Mouse (Mus musculus): ENCODE measurements around the gene Pcdh15. TPM values are rescaled to one million over a fixed set of nuclear protein-coding genes. Genes with fewer than 3 reads are reported as not detected.

Pcdh15 gene
- polyA plus RNA-seq, 1 experiment from 2014 or later, result 1.9 TPM

- H3K27me3 ChIP-seq (replicated peaks; ENCODE audit: control insufficient read depth, insufficient read depth, low read length), result peaks cover 13% of the 10 kb centered on the region
- no peak overlapping the region for H3K27ac ChIP-seq (ENCODE audit: low read depth, low read length)
- no peaks in the 10 kb centered on the region for H3K36me3 ChIP-seq (ENCODE audit: control insufficient read depth, insufficient read depth, low read length)
- H3K9me3 ChIP-seq (replicated peaks; ENCODE audit: control insufficient read depth, low read length), result no peaks in the 10 kb centered on the region
- DNase-seq (ENCODE audit: low spot score) (no peak), ATAC-seq (no peak)
- H3K4me1 ChIP-seq (ENCODE audit: control insufficient read depth, insufficient read depth, low read length), result peaks cover 3% of the 10 kb centered on the region; the same call in 1 of the 2 replicates
- no peak overlapping the region for H3K4me3 ChIP-seq (ENCODE audit: low read depth, low read length)
- WGBS, result 77% methylated on average over 13 of the region's 13 CpGs
- H3K9ac ChIP-seq (ENCODE audit: low read length), result no peak overlapping the region
- H3K4me2 ChIP-seq (ENCODE audit: low read length), result no peak overlapping the region
These were observed 4.3 kb downstream of the Pcdh15 start for GRCm38 (mm10) chr10:73103383-73103994.

DNA sequence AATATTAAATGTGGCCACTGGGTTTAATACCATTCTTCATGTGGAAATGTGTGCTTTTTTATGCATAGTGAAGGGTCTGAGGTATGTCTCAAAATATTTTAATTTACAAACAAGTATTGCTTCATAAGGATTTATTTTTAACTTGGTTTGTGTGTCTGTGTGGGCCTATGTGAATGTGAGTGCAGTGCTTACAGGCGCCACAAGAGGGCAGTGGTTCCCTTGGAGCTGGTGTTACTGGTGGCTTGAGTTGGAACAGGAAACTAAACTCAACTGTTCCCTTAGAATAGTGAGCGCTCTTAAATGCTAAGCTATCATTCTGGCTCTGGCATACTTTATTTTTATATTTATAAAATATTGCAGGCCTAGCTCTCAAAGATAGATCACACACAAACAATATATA is 6.8 kb downstream of the Pcdh15 start:
- peak; percentile 49 for DNase-seq (ENCODE audit: low spot score)
- Histone ChIP-seq H3K9ac (ENCODE audit: low read length) (no peak overlapping the region), H3K4me1 (ENCODE audit: control insufficient read depth, insufficient read depth, low read length) (no peaks in the 10 kb centered on the region), H3K9me3 (replicated peaks; ENCODE audit: control insufficient read depth, low read length) (no peaks in the 10 kb centered on the region), H3K27me3 (replicated peaks; ENCODE audit: control insufficient read depth, insufficient read depth, low read length) (peaks cover 4% of the 10 kb centered on the region; the same call in 1 of the 2 replicates), H3K27ac (ENCODE audit: low read depth, low read length) (no peak overlapping the region), H3K36me3 (ENCODE audit: control insufficient read depth, insufficient read depth, low read length) (no peaks in the 10 kb centered on the region), H3K4me2 (ENCODE audit: low read length) (no peak overlapping the region), H3K4me3 (ENCODE audit: low read depth, low read length) (no peak overlapping the region)
- WGBS, result 46% methylated on average over 2 of the region's 2 CpGs
- no peak for ATAC-seq

- H3K4me1 ChIP-seq (ENCODE audit: control insufficient read depth, insufficient read depth, low read length), result no peaks in the 10 kb centered on the region
- H3K9me3 ChIP-seq (replicated peaks; ENCODE audit: control insufficient read depth, low read length), result no peaks in the 10 kb centered on the region
- H3K4me3 ChIP-seq (ENCODE audit: low read depth, low read length), result no peak overlapping the region
- ATAC-seq (no peak), DNase-seq (ENCODE audit: low spot score) (no peak)
- H3K4me2 ChIP-seq (ENCODE audit: low read length), result no peak overlapping the region
- H3K9ac ChIP-seq (ENCODE audit: low read length), result no peak overlapping the region
- no peak overlapping the region for H3K27ac ChIP-seq (ENCODE audit: low read depth, low read length)
- H3K27me3 ChIP-seq (replicated peaks; ENCODE audit: control insufficient read depth, insufficient read depth, low read length), result no peaks in the 10 kb centered on the region
- WGBS, result 83% methylated on average over 3 of the region's 3 CpGs
- no peaks in the 10 kb centered on the region for H3K36me3 ChIP-seq (ENCODE audit: control insufficient read depth, insufficient read depth, low read length)
These were observed 38.8 kb downstream of the Pcdh15 start for GRCm38 (mm10) chr10:73137985-73138384.

- Histone ChIP-seq H3K4me3 (ENCODE audit: low read depth, low read length) (no peak overlapping the region), H3K9me3 (replicated peaks; ENCODE audit: control insufficient read depth, low read length) (no peaks in the 10 kb centered on the region), H3K36me3 (ENCODE audit: control insufficient read depth, insufficient read depth, low read length) (no peaks in the 10 kb centered on the region), H3K27ac (ENCODE audit: low read depth, low read length) (no peak overlapping the region), H3K4me2 (ENCODE audit: low read length) (no peak overlapping the region), H3K9ac (ENCODE audit: low read length) (no peak overlapping the region), H3K27me3 (replicated peaks; ENCODE audit: control insufficient read depth, insufficient read depth, low read length) (no peaks in the 10 kb centered on the region), H3K4me1 (ENCODE audit: control insufficient read depth, insufficient read depth, low read length) (no peaks in the 10 kb centered on the region)
- no peak for ATAC-seq
- DNase-seq (ENCODE audit: low spot score), result no peak
These were observed 48.4 kb downstream of the Pcdh15 start for GRCm38 (mm10) chr10:73147543-73147942.

GRCm38 (mm10) chr10:73147978-73148377 is 48.8 kb downstream of the Pcdh15 start:
- no peak overlapping the region for H3K4me3 ChIP-seq (ENCODE audit: low read depth, low read length)
- H3K4me2 ChIP-seq (ENCODE audit: low read length), result no peak overlapping the region
- no peaks in the 10 kb centered on the region for H3K4me1 ChIP-seq (ENCODE audit: control insufficient read depth, insufficient read depth, low read length)
- H3K27ac ChIP-seq (ENCODE audit: low read depth, low read length), result no peak overlapping the region
- H3K9me3 ChIP-seq (replicated peaks; ENCODE audit: control insufficient read depth, low read length), result no peaks in the 10 kb centered on the region
- no peak for DNase-seq (ENCODE audit: low spot score)
- WGBS, result 68% methylated on average over 4 of the region's 4 CpGs
- no peak overlapping the region for H3K9ac ChIP-seq (ENCODE audit: low read length)
- ATAC-seq, result no peak
- H3K27me3 ChIP-seq (replicated peaks; ENCODE audit: control insufficient read depth, insufficient read depth, low read length), result no peaks in the 10 kb centered on the region
- no peaks in the 10 kb centered on the region for H3K36me3 ChIP-seq (ENCODE audit: control insufficient read depth, insufficient read depth, low read length)

- no peak overlapping the region for H3K4me3 ChIP-seq (ENCODE audit: low read depth, low read length)
- peak; percentile 20 for DNase-seq (ENCODE audit: low spot score)
- no peak overlapping the region for H3K9ac ChIP-seq (ENCODE audit: low read length)
- no peak for ATAC-seq
- no peaks in the 10 kb centered on the region for H3K27me3 ChIP-seq (replicated peaks; ENCODE audit: control insufficient read depth, insufficient read depth, low read length)
- H3K9me3 ChIP-seq (replicated peaks; ENCODE audit: control insufficient read depth, low read length), result no peaks in the 10 kb centered on the region
- no peaks in the 10 kb centered on the region for H3K36me3 ChIP-seq (ENCODE audit: control insufficient read depth, insufficient read depth, low read length)
- H3K27ac ChIP-seq (ENCODE audit: low read depth, low read length), result no peak overlapping the region
- 85% methylated on average over 5 of the region's 5 CpGs for WGBS
- H3K4me2 ChIP-seq (ENCODE audit: low read length), result no peak overlapping the region
- H3K4me1 ChIP-seq (ENCODE audit: control insufficient read depth, insufficient read depth, low read length), result no peaks in the 10 kb centered on the region
These were observed 55.4 kb downstream of the Pcdh15 start for GRCm38 (mm10) chr10:73154544-73154943.

DNA sequence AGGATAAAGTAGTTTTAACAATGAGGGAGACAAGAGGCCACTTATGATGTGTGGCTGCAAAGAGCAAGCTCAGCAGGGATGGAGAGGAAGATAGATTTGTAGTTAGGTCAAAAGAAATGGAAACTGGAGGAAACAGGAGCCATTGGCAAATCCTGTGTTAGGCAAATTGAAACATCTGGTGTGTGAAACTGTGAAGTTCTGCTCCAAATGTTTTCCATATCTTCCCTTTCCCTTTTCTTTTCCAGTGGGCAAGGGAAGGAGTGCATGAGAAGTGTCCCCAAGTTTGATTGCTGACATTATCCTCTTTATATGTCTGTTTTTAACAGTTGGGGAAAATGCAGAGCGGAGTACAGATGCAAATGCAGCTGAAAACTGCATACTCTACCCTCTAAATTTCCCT is 62.6 kb downstream of the Pcdh15 start:
- DNase-seq (ENCODE audit: low spot score) (no peak), ATAC-seq (no peak)
- Histone ChIP-seq H3K27me3 (replicated peaks; ENCODE audit: control insufficient read depth, insufficient read depth, low read length) (no peaks in the 10 kb centered on the region), H3K4me3 (ENCODE audit: low read depth, low read length) (no peak overlapping the region), H3K36me3 (ENCODE audit: control insufficient read depth, insufficient read depth, low read length) (no peaks in the 10 kb centered on the region), H3K9me3 (replicated peaks; ENCODE audit: control insufficient read depth, low read length) (no peaks in the 10 kb centered on the region), H3K4me1 (ENCODE audit: control insufficient read depth, insufficient read depth, low read length) (no peaks in the 10 kb centered on the region), H3K4me2 (ENCODE audit: low read length) (no peak overlapping the region), H3K27ac (ENCODE audit: low read depth, low read length) (no peak overlapping the region), H3K9ac (ENCODE audit: low read length) (no peak overlapping the region)
- 82% methylated on average over 1 of the region's 1 CpGs for WGBS

- no peaks in the 10 kb centered on the region for H3K36me3 ChIP-seq (ENCODE audit: control insufficient read depth, insufficient read depth, low read length)
- WGBS, result 75% methylated on average over 2 of the region's 2 CpGs
- ATAC-seq, result no peak
- no peak overlapping the region for H3K4me3 ChIP-seq (ENCODE audit: low read depth, low read length)
- no peaks in the 10 kb centered on the region for H3K9me3 ChIP-seq (replicated peaks; ENCODE audit: control insufficient read depth, low read length)
- peak; percentile 8 for DNase-seq (ENCODE audit: low spot score)
- H3K27ac ChIP-seq (ENCODE audit: low read depth, low read length), result no peak overlapping the region
- H3K9ac ChIP-seq (ENCODE audit: low read length), result no peak overlapping the region
- H3K4me2 ChIP-seq (ENCODE audit: low read length), result no peak overlapping the region
- no peaks in the 10 kb centered on the region for H3K4me1 ChIP-seq (ENCODE audit: control insufficient read depth, insufficient read depth, low read length)
- H3K27me3 ChIP-seq (replicated peaks; ENCODE audit: control insufficient read depth, insufficient read depth, low read length), result no peaks in the 10 kb centered on the region
These were observed 116.9 kb downstream of the Pcdh15 start for GRCm38 (mm10) chr10:73216001-73216400.

DNA sequence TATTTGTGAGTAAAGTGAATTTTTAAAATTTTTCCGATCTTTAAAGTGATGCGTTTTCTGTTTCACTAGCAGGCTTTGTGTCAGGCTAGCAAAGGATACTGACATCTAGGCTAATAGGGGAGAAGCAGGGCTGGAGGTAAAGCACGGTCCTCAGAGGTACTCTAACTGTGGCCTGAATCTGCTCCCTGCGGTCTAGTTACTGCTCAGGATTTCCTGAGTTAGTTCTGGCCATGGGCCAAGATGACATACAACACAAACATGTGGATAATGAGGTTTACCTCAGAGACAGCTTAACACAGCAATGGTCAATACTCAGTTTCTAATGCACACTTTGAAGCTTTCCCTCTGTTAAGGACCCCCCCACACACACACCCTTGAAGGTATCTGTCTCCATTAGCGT is 143.2 kb downstream of the Pcdh15 start:
- peak; percentile 10 for DNase-seq (ENCODE audit: low spot score)

More for the DNA sequence above, 143.2 kb downstream of the Pcdh15 start:
- H3K9ac ChIP-seq (ENCODE audit: low read length), result no peak overlapping the region
- H3K4me3 ChIP-seq (ENCODE audit: low read depth, low read length), result no peak overlapping the region
- H3K27ac ChIP-seq (ENCODE audit: low read depth, low read length), result no peak overlapping the region
- WGBS, result 72% methylated on average over 5 of the region's 5 CpGs
- H3K27me3 ChIP-seq (replicated peaks; ENCODE audit: control insufficient read depth, insufficient read depth, low read length), result no peaks in the 10 kb centered on the region
- no peaks in the 10 kb centered on the region for H3K9me3 ChIP-seq (replicated peaks; ENCODE audit: control insufficient read depth, low read length)
- no peaks in the 10 kb centered on the region for H3K36me3 ChIP-seq (ENCODE audit: control insufficient read depth, insufficient read depth, low read length)
- ATAC-seq, result no peak
- H3K4me1 ChIP-seq (ENCODE audit: control insufficient read depth, insufficient read depth, low read length), result no peaks in the 10 kb centered on the region
- H3K4me2 ChIP-seq (ENCODE audit: low read length), result no peak overlapping the region
